Mouse (Mus musculus) gastrocnemius, adult 2 months (tissue): ENCODE results near the gene Psors1c2. TPM values are rescaled to one million over a fixed set of nuclear protein-coding genes. Genes with fewer than 3 reads are reported as not detected.
A peak's percentile ranks its signal among the peaks of the same experiment; 100 is the strongest.

Source experiments
- DNase-seq: peaks from one replicate; pipeline ENCODE4 v3.0.0; 2022
- H3K27ac ChIP-seq: fragments of 200-600 bp; 2 replicates; pipeline ENCODE4 v1.8.1; 2022; ENCODE audit warnings: mild to moderate bottlenecking
- H3K4me3 ChIP-seq: fragments of 200-600 bp; 2 replicates; pipeline ENCODE4 v1.8.1; 2022; ENCODE audit warnings: mild to moderate bottlenecking, moderate library complexity
- CTCF ChIP-seq: fragments of 200-600 bp; IDR thresholded peaks from 2 replicates; pipeline ENCODE4 v1.8.1; 2022; ENCODE audit warnings: antibody characterized with exemption, mild to moderate bottlenecking, moderate library complexity
- intact Hi-C: fragments of 180-260 bp; cut with DNase I; formaldehyde crosslinking; loops from one replicate; pipeline ENCODE4 v1.15.1; 2025
- total RNA-seq, 2 experiments: library from RNA; stranded (reverse); gene quantifications; 2 replicates each; pipeline ENCODE4 v1.2.3; 2021

Gene Psors1c2
- total RNA-seq, 2 experiments from 2014 or later, result not detected

DNA sequence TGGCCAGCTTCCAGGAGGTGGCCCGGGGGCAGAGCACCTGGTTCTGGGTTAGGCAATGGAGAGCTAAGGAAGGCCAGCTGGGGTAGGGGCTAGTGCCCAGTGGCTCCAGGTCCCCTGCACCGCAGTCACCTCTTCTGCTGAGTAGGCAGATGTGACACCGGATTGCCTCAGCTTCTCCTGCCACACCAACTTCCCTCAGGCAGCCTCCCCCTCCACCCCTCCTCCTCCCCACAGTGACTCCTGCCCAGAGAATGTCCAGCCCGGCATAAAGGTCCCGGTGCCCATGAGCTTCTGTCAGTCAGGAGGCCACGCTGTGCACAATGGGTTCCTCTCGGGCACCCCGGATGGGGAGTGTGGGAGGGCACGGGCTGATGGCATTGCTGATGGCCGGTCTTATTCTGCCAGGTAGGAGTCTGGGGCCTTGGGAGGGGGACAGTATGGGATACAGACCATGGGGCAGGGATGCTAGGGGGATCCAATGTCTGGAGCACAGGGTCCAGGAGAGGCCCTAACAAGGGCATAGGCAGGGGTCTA is 18.9 kb downstream of the Psors1c2 start, which contains the start of gene Cdsn:
TSS of gene Cdsn (plus strand) at position 248 of the 534 bp plus-strand sequence.
- DNase-seq, result no peak
- Histone ChIP-seq H3K27ac (peak within 1 kb of the TSS; percentile 28), H3K4me3 (no peak within 1 kb of the TSS)
- intact Hi-C loops, result no loop called here
- no peak for TF ChIP-seq CTCF

DNA sequence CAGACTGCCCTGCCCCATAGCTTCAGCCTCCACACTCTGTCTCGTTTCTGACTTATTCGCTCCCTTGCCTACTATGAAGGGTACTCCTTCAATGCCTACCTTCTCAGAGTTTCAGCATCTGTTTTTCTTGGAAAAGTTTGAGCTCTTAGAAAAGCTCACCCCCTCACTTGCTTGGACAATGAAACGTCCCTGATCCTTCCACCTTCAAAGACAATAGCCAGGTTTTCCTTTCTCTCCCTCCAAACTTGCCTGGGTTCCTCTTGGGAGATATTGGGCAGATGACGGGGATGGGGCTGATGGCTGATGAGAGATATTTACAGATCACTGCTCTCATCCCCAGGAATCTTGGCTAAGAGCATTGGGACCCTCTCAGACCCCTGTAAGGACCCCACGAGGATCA is 21.3 kb downstream of the Psors1c2 start:
- intact Hi-C loops, result no loop called here
- DNase-seq, result no peak
- no peak overlapping the region for H3K4me3 ChIP-seq
- H3K27ac ChIP-seq, result no peak overlapping the region
- no peak for TF ChIP-seq CTCF

DNA sequence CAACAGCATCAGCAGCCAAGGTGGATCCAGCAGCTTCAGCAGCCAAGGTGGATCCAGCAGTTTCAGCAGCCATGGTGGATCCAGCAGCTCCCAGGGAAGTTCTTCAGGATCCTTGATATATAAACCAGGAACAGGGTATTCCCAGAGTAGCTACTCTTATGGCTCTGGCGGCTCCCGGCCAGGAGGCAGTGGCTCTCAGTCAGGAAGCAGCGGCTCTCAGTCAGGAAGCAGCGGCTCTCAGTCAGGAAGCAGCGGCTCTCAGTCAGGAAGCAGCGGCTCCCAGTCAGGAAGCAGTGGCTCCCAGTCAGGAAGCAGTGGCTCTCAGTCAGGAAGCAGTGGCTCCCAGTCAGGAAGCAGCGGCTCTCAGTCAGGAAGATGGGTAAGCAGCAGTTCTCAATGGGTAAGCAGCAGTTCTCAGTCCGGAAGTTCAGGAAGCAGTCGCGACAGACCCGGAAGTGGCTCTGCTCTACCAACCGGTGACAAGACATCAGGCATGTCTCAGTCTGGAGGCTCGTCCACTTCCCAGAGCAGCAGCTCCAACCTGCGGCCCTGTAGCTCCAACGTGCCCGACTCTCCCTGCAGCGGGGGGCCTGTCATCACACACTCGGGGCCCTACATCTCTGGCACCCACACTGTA is 21.9 kb downstream of the Psors1c2 start:
- no peak overlapping the region for H3K27ac ChIP-seq
- intact Hi-C loops, result no loop called here
- no peak for TF ChIP-seq CTCF

DNA sequence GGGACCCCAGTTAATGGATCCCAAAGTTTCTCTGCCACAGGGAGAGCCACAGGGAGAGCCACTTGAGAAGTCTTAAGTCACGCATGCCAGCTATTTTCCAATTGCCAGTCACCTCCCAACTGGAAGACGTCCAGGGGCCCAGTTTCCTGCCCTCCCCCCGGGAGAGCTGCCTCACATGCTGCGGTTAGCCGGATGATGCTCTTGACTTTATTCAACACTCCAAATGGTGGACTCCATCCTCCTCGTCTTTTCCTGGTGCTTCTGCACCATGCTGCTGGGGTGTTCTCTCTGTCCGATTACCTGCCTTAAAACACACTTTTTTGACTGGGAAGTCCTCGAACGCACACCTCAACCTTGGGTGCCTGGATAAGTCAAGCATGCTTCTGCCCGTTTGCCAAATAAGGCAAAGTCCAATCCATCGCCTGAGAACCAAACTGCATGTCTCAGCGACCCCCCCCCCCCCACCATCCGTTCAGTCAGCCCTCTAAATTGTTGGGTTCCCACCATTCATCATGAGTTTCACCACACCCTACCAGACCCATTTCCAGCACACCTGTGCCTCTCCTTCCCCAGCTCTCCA is 23.3 kb downstream of the Psors1c2 start:
- DNase-seq, result no peak
- Histone ChIP-seq H3K27ac (no peak overlapping the region), H3K4me3 (no peak overlapping the region)
- TF ChIP-seq CTCF, result no peak
- intact Hi-C loops, result no loop called here

More for the DNA sequence above, 21.9 kb downstream of the Psors1c2 start:
- H3K4me3 ChIP-seq, result no peak overlapping the region
- DNase-seq, result no peak

- intact Hi-C loops, result no loop called here
- H3K4me3 ChIP-seq, result no peak overlapping the region
- peak; percentile 63 for TF ChIP-seq CTCF
- DNase-seq, result no peak
- H3K27ac ChIP-seq, result no peak overlapping the region
Measured at GRCm38 (mm10) chr17:35556812-35557211, 23.8 kb downstream of the Psors1c2 start.

GRCm38 (mm10) chr17:35557351-35557750 is 24.4 kb downstream of the Psors1c2 start:
- DNase-seq, result no peak
- TF ChIP-seq CTCF, result no peak
- Histone ChIP-seq H3K27ac (no peak overlapping the region), H3K4me3 (no peak overlapping the region)
- intact Hi-C loops, result no loop called here

- intact Hi-C loops, result no loop called here
- TF ChIP-seq CTCF, result no peak
- Histone ChIP-seq H3K27ac (no peak overlapping the region), H3K4me3 (no peak overlapping the region)
- no peak for DNase-seq
Measured at GRCm38 (mm10) chr17:35558216-35558615, 25.2 kb downstream of the Psors1c2 start.

DNA sequence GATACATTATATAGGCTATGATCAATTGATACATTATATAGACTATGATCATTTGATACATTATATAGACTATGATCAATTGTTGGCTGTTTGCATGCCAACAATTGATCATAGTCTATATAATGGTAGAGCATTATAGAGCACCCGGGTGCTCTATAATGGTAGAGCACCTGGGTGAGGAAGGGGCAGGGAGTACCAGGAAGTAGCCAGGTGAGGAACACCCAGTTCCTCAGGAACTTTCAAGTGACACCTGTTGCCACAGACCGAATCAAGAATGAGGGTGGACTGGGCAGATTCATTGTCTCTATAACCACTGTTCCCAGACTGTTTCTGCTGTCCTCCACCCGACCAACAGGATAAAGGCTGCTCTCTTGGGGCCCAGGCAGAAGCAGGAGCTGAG is 34.1 kb downstream of the Psors1c2 start, which contains the start of gene 2300002M23Rik:
TSS of gene 2300002M23Rik (plus strand) at position 301 of the 400 bp plus-strand sequence.
- intact Hi-C loops, result no loop called here
- no peak for TF ChIP-seq CTCF
- H3K4me3 ChIP-seq, result no peak within 1 kb of the TSS
- no peak within 1 kb of the TSS for H3K27ac ChIP-seq
- DNase-seq, result no peak

- Histone ChIP-seq H3K4me3 (no peak overlapping the region), H3K27ac (no peak overlapping the region)
- DNase-seq, result no peak
- intact Hi-C loops, result no loop called here
- TF ChIP-seq CTCF, result no peak
Measured at GRCm38 (mm10) chr17:35567767-35568166, 34.8 kb downstream of the Psors1c2 start.

DNA sequence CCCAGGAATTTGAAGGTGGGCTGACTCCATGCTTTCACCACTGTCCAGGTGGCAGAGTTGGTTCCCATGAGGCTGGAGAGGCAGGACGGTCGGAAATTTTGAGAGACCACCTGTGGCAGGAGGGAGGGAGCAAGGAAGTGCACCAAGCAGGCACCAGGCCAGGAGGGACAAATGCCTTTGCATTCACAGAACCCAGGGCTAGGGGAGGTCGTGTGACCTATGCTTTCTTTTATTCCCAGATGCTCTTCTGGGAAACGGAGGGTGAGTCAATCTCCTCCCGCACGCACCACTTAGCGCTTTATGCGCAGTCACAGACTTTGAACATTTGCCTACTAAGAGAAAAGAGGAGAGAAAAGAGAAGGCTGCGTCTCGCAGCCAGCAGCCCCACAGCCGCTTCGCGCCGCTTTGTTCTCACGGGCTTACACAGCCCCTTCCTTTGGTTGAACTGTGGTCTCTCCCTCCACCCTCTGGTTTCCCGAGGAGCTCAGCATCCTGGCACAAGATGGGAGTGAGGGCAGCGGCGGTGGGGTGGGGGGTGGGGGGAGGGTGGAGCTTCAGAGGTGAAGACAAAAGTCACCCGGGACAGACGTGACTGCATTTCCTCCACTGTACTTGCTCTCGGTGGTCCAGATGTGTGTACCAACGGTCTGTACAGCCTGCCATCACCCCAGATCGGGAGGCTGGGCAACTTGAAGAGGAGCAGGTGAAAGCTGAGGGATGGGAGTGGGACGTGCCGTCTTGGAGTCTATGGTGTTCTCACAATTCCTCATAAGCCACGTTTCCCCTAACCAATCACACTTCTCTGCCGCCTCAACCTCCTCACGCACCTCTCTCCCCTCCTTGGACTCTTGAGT is 36.3 kb downstream of the Psors1c2 start:
- DNase-seq, result no peak
- TF ChIP-seq CTCF, result no peak
- intact Hi-C loops, result no loop called here
- no peak overlapping the region for H3K27ac ChIP-seq
- H3K4me3 ChIP-seq, result no peak overlapping the region

GRCm38 (mm10) chr17:35570836-35571235 is 37.8 kb downstream of the Psors1c2 start:
- no peak for DNase-seq
- no peak overlapping the region for H3K4me3 ChIP-seq
- TF ChIP-seq CTCF, result no peak
- H3K27ac ChIP-seq, result no peak overlapping the region
- intact Hi-C loops, result no loop called here

- no peak for DNase-seq
- intact Hi-C loops, result no loop called here
- Histone ChIP-seq H3K27ac (no peak overlapping the region), H3K4me3 (no peak overlapping the region)
- no peak for TF ChIP-seq CTCF
Measured at GRCm38 (mm10) chr17:35571477-35571876, 38.5 kb downstream of the Psors1c2 start.

GRCm38 (mm10) chr17:35578211-35578610 is 45.2 kb downstream of the Psors1c2 start:
- peak; percentile 100 for TF ChIP-seq CTCF
- DNase-seq, result peak; percentile 79
- H3K27ac ChIP-seq, result no peak overlapping the region
- intact Hi-C loops, result no loop called here
- no peak overlapping the region for H3K4me3 ChIP-seq
